Mouse (Mus musculus) forebrain, embryonic 13.5 days (tissue): ENCODE data around the gene Cyb561. TPM values are rescaled to one million over a fixed set of nuclear protein-coding genes. Genes with fewer than 3 reads are reported as not detected.

ENCODE experiments used
- ATAC-seq: fragments of 200-750 bp; cut with Nextera tagmentation; 2 replicates; pipeline ENCODE4 v1.8.0; 2017
- H3K27ac ChIP-seq: fragments of 300-500 bp; sonication (generic); 2 replicates; pipeline ENCODE4 v1.5.1; 2015; ENCODE audit warnings: inconsistent platforms, mild to moderate bottlenecking, moderate library complexity
- H3K27me3 ChIP-seq: fragments of 300-500 bp; sonication (generic); 2 replicates; pipeline ENCODE4 v1.6.1; 2015; ENCODE audit warnings: mild to moderate bottlenecking, inconsistent platforms
- H3K36me3 ChIP-seq: fragments of 300-500 bp; sonication (generic); 2 replicates; pipeline ENCODE4 v1.6.1; 2015; ENCODE audit warnings: mild to moderate bottlenecking, inconsistent platforms; ENCODE audit not compliant: poor library complexity, severe bottlenecking
- H3K4me1 ChIP-seq: fragments of 300-500 bp; sonication (generic); 2 replicates; pipeline ENCODE4 v1.6.1; 2015; ENCODE audit warnings: inconsistent platforms
- H3K4me2 ChIP-seq: fragments of 300-500 bp; sonication (generic); 2 replicates; pipeline ENCODE4 v1.6.1; 2015; ENCODE audit warnings: inconsistent platforms, mild to moderate bottlenecking, moderate library complexity
- H3K4me3 ChIP-seq: fragments of 300-500 bp; sonication (generic); 2 replicates; pipeline ENCODE4 v1.5.1; 2015; ENCODE audit warnings: mild to moderate bottlenecking, inconsistent platforms
- H3K9ac ChIP-seq: fragments of 300-500 bp; sonication (generic); 2 replicates; pipeline ENCODE4 v1.6.1; 2015; ENCODE audit warnings: mild to moderate bottlenecking, inconsistent platforms
- H3K9me3 ChIP-seq: fragments of 300-500 bp; sonication (generic); replicated peaks from 2 replicates; pipeline ENCODE4 v1.6.1; 2016; ENCODE audit warnings: inconsistent platforms
- WGBS: fragments of 180-500 bp; shearing (Covaris S2); methylation state at CpG from one replicate; pipeline ENCODE4 v1.1.7; 2015; 5-methylcytosine and 5-hydroxymethylcytosine counted together
- polyA plus RNA-seq: library from polyadenylated mRNA; unstranded; fragments of >200 nt; fragmentation: Nextera tagmentation; extraction: Ambion mirVana; gene quantifications from 2 replicates; pipeline ENCODE4 v1.2.1, GENCODE M21; 2015

The Cyb561 gene
- polyA plus RNA-seq, 1 experiment from 2014 or later: 17.2 TPM

GRCm38 (mm10) chr11:105911592-105912375, 41.4 kb downstream of the Cyb561 start:
- Histone ChIP-seq H3K27me3 (no peaks in the 10 kb centered on the region), H3K9me3 (no peaks in the 10 kb centered on the region), H3K9ac (no peak overlapping the region), H3K27ac (no peak overlapping the region), H3K36me3 (peaks cover 27% of the 10 kb centered on the region), H3K4me3 (no peak overlapping the region), H3K4me1 (no peaks in the 10 kb centered on the region), H3K4me2 (no peak overlapping the region)
- peak; percentile 75 for ATAC-seq
- 36% methylated on average over 4 of the region's 4 CpGs for WGBS

- Histone ChIP-seq H3K9me3 (no peaks in the 10 kb centered on the region), H3K27ac (no peak overlapping the region), H3K36me3 (peaks cover 24% of the 10 kb centered on the region), H3K4me2 (no peak overlapping the region), H3K4me1 (no peaks in the 10 kb centered on the region), H3K4me3 (no peak overlapping the region), H3K27me3 (no peaks in the 10 kb centered on the region), H3K9ac (no peak overlapping the region)
- ATAC-seq: peak; percentile 16; the same call in 1 of the 2 replicates
Observed at GRCm38 (mm10) chr11:105911149-105911548, 42.0 kb downstream of the Cyb561 start.

- H3K27me3 ChIP-seq: no peaks in the 10 kb centered on the region
- peaks cover 23% of the 10 kb centered on the region for H3K36me3 ChIP-seq
- 62% methylated on average over 2 of the region's 2 CpGs for WGBS
- H3K4me3 ChIP-seq: no peak overlapping the region
- no peak for ATAC-seq
- H3K4me1 ChIP-seq: no peaks in the 10 kb centered on the region
- no peak overlapping the region for H3K9ac ChIP-seq
- H3K9me3 ChIP-seq: no peaks in the 10 kb centered on the region
- no peak overlapping the region for H3K4me2 ChIP-seq
- no peak overlapping the region for H3K27ac ChIP-seq
Observed at GRCm38 (mm10) chr11:105909617-105910016, 43.5 kb downstream of the Cyb561 start.

GRCm38 (mm10) chr11:105908926-105909325, 44.2 kb downstream of the Cyb561 start:
- no peak overlapping the region for H3K4me3 ChIP-seq
- H3K9me3 ChIP-seq: no peaks in the 10 kb centered on the region
- no peak for ATAC-seq
- H3K4me1 ChIP-seq: no peaks in the 10 kb centered on the region
- H3K4me2 ChIP-seq: no peak overlapping the region
- H3K9ac ChIP-seq: no peak overlapping the region
- no peaks in the 10 kb centered on the region for H3K27me3 ChIP-seq
- WGBS: 84% methylated on average over 8 of the region's 8 CpGs
- H3K36me3 ChIP-seq: peaks cover 25% of the 10 kb centered on the region
- no peak overlapping the region for H3K27ac ChIP-seq

- H3K9ac ChIP-seq: no peak overlapping the region
- H3K27ac ChIP-seq: no peak overlapping the region
- no peak overlapping the region for H3K4me2 ChIP-seq
- no peaks in the 10 kb centered on the region for H3K27me3 ChIP-seq
- ATAC-seq: no peak
- peaks cover 21% of the 10 kb centered on the region for H3K36me3 ChIP-seq
- WGBS: 93% methylated on average over 1 of the region's 1 CpGs
- H3K4me1 ChIP-seq: no peaks in the 10 kb centered on the region
- H3K9me3 ChIP-seq: no peaks in the 10 kb centered on the region
- H3K4me3 ChIP-seq: no peak overlapping the region
Observed at GRCm38 (mm10) chr11:105907381-105907780, 45.8 kb downstream of the Cyb561 start.

- Histone ChIP-seq H3K4me3 (no peak overlapping the region), H3K4me1 (no peaks in the 10 kb centered on the region), H3K27ac (no peak overlapping the region), H3K36me3 (peaks cover 21% of the 10 kb centered on the region), H3K9me3 (no peaks in the 10 kb centered on the region), H3K4me2 (no peak overlapping the region), H3K27me3 (no peaks in the 10 kb centered on the region), H3K9ac (no peak overlapping the region)
- WGBS: 76% methylated on average over 4 of the region's 4 CpGs
- no peak for ATAC-seq
Observed at GRCm38 (mm10) chr11:105905529-105906213, 47.5 kb downstream of the Cyb561 start.

- Histone ChIP-seq H3K27ac (no peak overlapping the region), H3K27me3 (no peaks in the 10 kb centered on the region), H3K36me3 (peaks cover 19% of the 10 kb centered on the region; the same call in 1 of the 2 replicates), H3K4me1 (no peaks in the 10 kb centered on the region), H3K4me3 (no peak overlapping the region), H3K9me3 (no peaks in the 10 kb centered on the region), H3K9ac (no peak overlapping the region), H3K4me2 (no peak overlapping the region)
- no peak for ATAC-seq
- 82% methylated on average over 1 of the region's 1 CpGs for WGBS
Observed at GRCm38 (mm10) chr11:105902956-105903355, 50.2 kb downstream of the Cyb561 start.

- Histone ChIP-seq H3K27me3 (no peaks in the 10 kb centered on the region), H3K4me1 (no peaks in the 10 kb centered on the region), H3K36me3 (peaks cover 19% of the 10 kb centered on the region; the same call in 1 of the 2 replicates), H3K27ac (no peak overlapping the region), H3K9me3 (no peaks in the 10 kb centered on the region), H3K4me2 (no peak overlapping the region), H3K4me3 (no peak overlapping the region), H3K9ac (no peak overlapping the region)
- no peak for ATAC-seq
- WGBS: 81% methylated on average over 2 of the region's 2 CpGs
Observed at GRCm38 (mm10) chr11:105901501-105901900, 51.6 kb downstream of the Cyb561 start.

- H3K9ac ChIP-seq: no peak overlapping the region
- no peaks in the 10 kb centered on the region for H3K27me3 ChIP-seq
- no peak overlapping the region for H3K4me2 ChIP-seq
- H3K27ac ChIP-seq: no peak overlapping the region
- ATAC-seq: no peak
- 59% methylated on average over 1 of the region's 1 CpGs for WGBS
- H3K36me3 ChIP-seq: 0 out of 2 replicates have a peak, but pooled peaks cover 15% of the 10 kb centered on the region
- no peak overlapping the region for H3K4me3 ChIP-seq
- H3K4me1 ChIP-seq: no peaks in the 10 kb centered on the region
- no peaks in the 10 kb centered on the region for H3K9me3 ChIP-seq
Observed at GRCm38 (mm10) chr11:105899151-105899550, 54.0 kb downstream of the Cyb561 start.

GRCm38 (mm10) chr11:105887281-105887680, 65.9 kb downstream of the Cyb561 start:
- no peaks in the 10 kb centered on the region for H3K27me3 ChIP-seq
- no peak for ATAC-seq
- H3K27ac ChIP-seq: no peak overlapping the region
- H3K9ac ChIP-seq: no peak overlapping the region
- 64% methylated on average over 1 of the region's 1 CpGs for WGBS
- no peaks in the 10 kb centered on the region for H3K4me1 ChIP-seq
- H3K4me2 ChIP-seq: no peak overlapping the region
- no peaks in the 10 kb centered on the region for H3K9me3 ChIP-seq
- H3K36me3 ChIP-seq: peaks cover 6% of the 10 kb centered on the region; the same call in 1 of the 2 replicates
- H3K4me3 ChIP-seq: no peak overlapping the region

- Histone ChIP-seq H3K4me1 (no peaks in the 10 kb centered on the region), H3K27ac (no peak overlapping the region), H3K4me3 (no peak overlapping the region), H3K36me3 (peaks cover 6% of the 10 kb centered on the region; the same call in 1 of the 2 replicates), H3K4me2 (no peak overlapping the region), H3K9me3 (no peaks in the 10 kb centered on the region), H3K27me3 (no peaks in the 10 kb centered on the region), H3K9ac (no peak overlapping the region)
- no peak for ATAC-seq
- 91% methylated on average over 1 of the region's 1 CpGs for WGBS
Observed at GRCm38 (mm10) chr11:105885558-105885957, 67.6 kb downstream of the Cyb561 start.
